Mouse (Mus musculus): Measurements from ENCODE around the gene Map3k13. TPM values are rescaled to one million over a fixed set of nuclear protein-coding genes. Genes with fewer than 3 reads are reported as not detected.
A peak's percentile ranks its signal among the peaks of the same experiment; 100 is the strongest.

The Map3k13 gene
- total and polyA plus RNA-seq, 3 experiments, result 0.23 to 0.82 TPM; not detected in 1

- Histone ChIP-seq H3K27ac (ENCODE audit: control insufficient read depth, low read depth, low read length) (no peak overlapping the region), H3K36me3 (ENCODE audit: control insufficient read depth in 1 of 2, insufficient read depth in 2 of 2, low read length in 2 of 2) (no peaks in the 10 kb centered on the region), H3K4me3 (ENCODE audit: control insufficient read depth in 1 of 2, insufficient read depth in 1 of 2, low read depth in 2 of 2, low read length in 2 of 2) (no peak overlapping the region), H3K9me3 (replicated peaks; ENCODE audit: insufficient read depth, low read length) (no peaks in the 10 kb centered on the region), H3K4me1 (ENCODE audit: control insufficient read depth in 1 of 2, insufficient read depth in 2 of 2, low read length in 2 of 2) (no peaks in the 10 kb centered on the region), H3K9ac (ENCODE audit: control insufficient read depth, low read depth, low read length, poor library complexity, severe bottlenecking) (no peak overlapping the region), H3K79me2 (ENCODE audit: control insufficient read depth, insufficient read depth, low read length, poor library complexity) (no peaks in the 10 kb centered on the region), H3K27me3 (ENCODE audit: control insufficient read depth in 1 of 2, insufficient read depth in 2 of 2, low read length in 2 of 2) (no peaks in the 10 kb centered on the region)
- TF ChIP-seq CHD1 (IDR thresholded peaks at IDR 0.05; ENCODE audit: low read depth, low read length), result no peak
- TF ChIP-seq CTCF (IDR thresholded peaks at IDR 0.05 in 2 of 3, conservative IDR thresholded peaks at IDR 0.05 in 1 of 3; ENCODE audit: control insufficient read depth in 1 of 3, insufficient read depth in 1 of 3, low read depth in 2 of 3, low read length in 3 of 3, poor library complexity in 1 of 3, severe bottlenecking in 1 of 3), result peak in 2 of 3 experiments; percentile 26 to 44; a peak in 2 of 6 replicates
- TF ChIP-seq SMC3 (IDR thresholded peaks at IDR 0.05; ENCODE audit: low read depth, low read length), result peak; percentile 42
- peak; percentile 47 for TF ChIP-seq RAD21 (IDR thresholded peaks at IDR 0.05; ENCODE audit: low read depth, low read length)
- DNase-seq (ENCODE audit: low read depth, low spot score), result no peak
Observed at GRCm38 (mm10) chr16:21768255-21768654, 25.9 kb upstream of the Map3k13 start.

GRCm38 (mm10) chr16:21769667-21770066, 24.5 kb upstream of the Map3k13 start:
- TF ChIP-seq ZMIZ1 (IDR thresholded peaks at IDR 0.05; ENCODE audit: low read depth, low read length) (no peak), CHD2 (IDR thresholded peaks at IDR 0.05; ENCODE audit: low read length) (no peak), SIN3A (IDR thresholded peaks at IDR 0.05; ENCODE audit: low read length) (no peak), JUND (IDR thresholded peaks at IDR 0.05; ENCODE audit: low read depth, low read length) (no peak), MAFK (IDR thresholded peaks at IDR 0.05; ENCODE audit: borderline replicate concordance, low read depth, low read length) (no peak), UBTF (IDR thresholded peaks at IDR 0.05; ENCODE audit: borderline replicate concordance, insufficient read depth, low read depth, low read length) (no peak), RAD21 (IDR thresholded peaks at IDR 0.05; ENCODE audit: low read depth, low read length) (peak; percentile 60), ZC3H11A (IDR thresholded peaks at IDR 0.05; ENCODE audit: low read depth, low read length) (no peak), CTCF (IDR thresholded peaks at IDR 0.05 in 2 of 3, conservative IDR thresholded peaks at IDR 0.05 in 1 of 3; ENCODE audit: control insufficient read depth in 1 of 3, insufficient read depth in 1 of 3, low read depth in 2 of 3, low read length in 3 of 3, poor library complexity in 1 of 3, severe bottlenecking in 1 of 3) (peak in 2 of 3 experiments; percentile 13 to 46; a peak in 2 of 6 replicates), MYB (IDR thresholded peaks at IDR 0.05; ENCODE audit: low read depth, low read length) (no peak), CHD1 (IDR thresholded peaks at IDR 0.05; ENCODE audit: low read depth, low read length) (no peak), USF1 (IDR thresholded peaks at IDR 0.05; ENCODE audit: low read depth, low read length) (no peak), SMC3 (IDR thresholded peaks at IDR 0.05; ENCODE audit: low read depth, low read length) (peak; percentile 40), USF2 (IDR thresholded peaks at IDR 0.05; ENCODE audit: borderline replicate concordance in 1 of 2, insufficient read depth in 1 of 2, low read depth in 1 of 2, low read length in 2 of 2) (no peak), HCFC1 (IDR thresholded peaks at IDR 0.05; ENCODE audit: low read depth, low read length) (no peak), MAX (IDR thresholded peaks at IDR 0.05; ENCODE audit: low read length) (no peak), MAZ (IDR thresholded peaks at IDR 0.05; ENCODE audit: low read depth, low read length) (no peak), NRF1 (IDR thresholded peaks at IDR 0.05; ENCODE audit: insufficient read depth, low read depth, low read length, poor library complexity, severe bottlenecking) (no peak), ZNF384 (IDR thresholded peaks at IDR 0.05; ENCODE audit: low read depth, low read length) (peak; percentile 7; the same call in 1 of the 2 replicates), ETS1 (IDR thresholded peaks at IDR 0.05; ENCODE audit: low read depth, low read length) (no peak), TAL1 (IDR thresholded peaks at IDR 0.05; ENCODE audit: low read length) (no peak), POLR2AphosphoS5 (IDR thresholded peaks at IDR 0.05; ENCODE audit: borderline replicate concordance, low read depth, low read length) (no peak), EP300 (IDR thresholded peaks at IDR 0.05; ENCODE audit: low read depth in 1 of 2, low read length in 2 of 2) (no peak)
- H3K27ac ChIP-seq (ENCODE audit: control insufficient read depth, low read depth, low read length), result no peak overlapping the region
- no peak overlapping the region for H3K4me3 ChIP-seq (ENCODE audit: control insufficient read depth in 1 of 2, insufficient read depth in 1 of 2, low read depth in 2 of 2, low read length in 2 of 2)
- H3K27me3 ChIP-seq (ENCODE audit: control insufficient read depth in 1 of 2, insufficient read depth in 2 of 2, low read length in 2 of 2), result no peaks in the 10 kb centered on the region
- DNase-seq (ENCODE audit: low read depth, low spot score), result peak; percentile 12
- no peaks in the 10 kb centered on the region for H3K9me3 ChIP-seq (replicated peaks; ENCODE audit: insufficient read depth, low read length)
- no peaks in the 10 kb centered on the region for H3K79me2 ChIP-seq (ENCODE audit: control insufficient read depth, insufficient read depth, low read length, poor library complexity)
- no peak overlapping the region for H3K9ac ChIP-seq (ENCODE audit: control insufficient read depth, low read depth, low read length, poor library complexity, severe bottlenecking)
- H3K4me1 ChIP-seq (ENCODE audit: control insufficient read depth in 1 of 2, insufficient read depth in 2 of 2, low read length in 2 of 2), result no peaks in the 10 kb centered on the region
- H3K36me3 ChIP-seq (ENCODE audit: control insufficient read depth in 1 of 2, insufficient read depth in 2 of 2, low read length in 2 of 2), result no peaks in the 10 kb centered on the region

Data from MEL (cell line).